Mouse (Mus musculus): ENCODE measurements at regions not wholly inside any gene's neighbourhood (a gene's known extent, or its start where the extent isn't known, plus 50 kb on each side); places are given as distances from the start of the nearest gene placed in this dataset.
A peak's percentile ranks its signal among the peaks of the same experiment; 100 is the strongest.

DNA sequence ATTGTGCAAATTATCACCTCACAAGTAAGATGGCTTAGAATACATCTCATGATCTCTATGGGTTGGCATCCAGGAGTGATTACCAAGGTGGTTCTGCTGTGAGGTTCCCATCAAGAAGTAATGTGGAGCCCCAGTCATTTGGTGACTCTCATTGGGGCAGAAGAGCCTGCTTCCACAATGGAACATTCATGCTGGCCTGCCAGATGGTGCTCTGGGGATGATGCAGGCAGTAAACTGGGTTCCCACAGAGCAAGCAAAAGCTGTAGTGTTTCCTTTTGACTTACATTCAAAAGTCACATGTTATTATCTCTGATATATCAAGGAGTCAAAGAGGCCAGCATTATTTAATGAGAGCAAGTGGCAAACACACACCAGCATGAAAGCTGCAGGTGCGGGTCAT is 360.4 kb downstream of the Pik3r1 start:
- Histone ChIP-seq H3K9ac (replicated peaks; ENCODE audit: low read length, poor library complexity, severe bottlenecking) (no peak overlapping the region), H3K27me3 (ENCODE audit: insufficient read depth, low read length) (no peaks in the 10 kb centered on the region), H3K4me1 (ENCODE audit: insufficient read depth, low read length) (no peaks in the 10 kb centered on the region), H3K36me3 (ENCODE audit: insufficient read depth, low read length) (no peaks in the 10 kb centered on the region), H3K4me3 (ENCODE audit: low read depth, low read length) (no peak overlapping the region), H3K9me3 (ENCODE audit: low read length) (no peaks in the 10 kb centered on the region), H3K27ac (ENCODE audit: low read depth, low read length) (no peak overlapping the region), H3K4me2 (ENCODE audit: low read depth, low read length, poor library complexity, severe bottlenecking) (no peak overlapping the region)
- ATAC-seq (ENCODE audit: low FRiP score): no peak
- peak; percentile 24 for DNase-seq (ENCODE audit: low spot score)
- no peak for TF ChIP-seq CTCF (IDR thresholded peaks at IDR 0.05)
- WGBS: 100% methylated on average over 1 of the region's 1 CpGs

DNA sequence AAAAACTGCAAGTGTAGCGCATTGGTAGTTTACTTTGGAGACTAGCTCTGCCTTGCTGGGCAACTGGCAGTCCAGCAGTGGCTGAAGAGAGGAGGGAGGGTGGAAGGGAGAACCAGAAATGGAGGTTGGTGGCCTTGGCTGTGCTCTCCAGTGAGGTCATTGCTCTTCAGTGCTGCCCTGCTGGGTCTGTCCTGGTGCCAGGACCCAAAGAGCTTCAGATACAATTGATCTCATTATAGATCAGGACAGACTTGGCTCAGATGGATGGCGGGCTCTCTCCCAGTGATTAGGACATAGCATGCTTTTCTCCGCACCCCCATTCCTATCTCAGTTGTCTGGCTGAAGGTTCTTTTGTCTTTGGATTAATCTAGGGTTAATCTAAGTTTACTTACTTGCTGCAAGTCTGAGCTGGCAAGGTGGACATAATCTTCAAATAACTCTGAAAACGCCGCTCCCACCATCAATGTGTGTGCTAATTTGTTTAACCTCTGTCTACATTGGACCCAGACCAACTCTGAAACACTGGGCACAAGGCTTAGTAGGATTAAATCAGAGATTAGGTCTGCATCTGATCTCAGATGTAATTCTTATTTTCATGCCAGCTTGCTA is 394.3 kb downstream of the Pik3r1 start:
- WGBS: 67% methylated on average over 5 of the region's 5 CpGs
- Histone ChIP-seq H3K9me3 (ENCODE audit: low read length) (no peaks in the 10 kb centered on the region), H3K4me2 (ENCODE audit: low read depth, low read length, poor library complexity, severe bottlenecking) (no peak overlapping the region), H3K4me3 (ENCODE audit: low read depth, low read length) (no peak overlapping the region), H3K36me3 (ENCODE audit: insufficient read depth, low read length) (no peaks in the 10 kb centered on the region), H3K4me1 (ENCODE audit: insufficient read depth, low read length) (no peaks in the 10 kb centered on the region), H3K27me3 (ENCODE audit: insufficient read depth, low read length) (no peaks in the 10 kb centered on the region), H3K27ac (ENCODE audit: low read depth, low read length) (no peak overlapping the region), H3K9ac (replicated peaks; ENCODE audit: low read length, poor library complexity, severe bottlenecking) (no peak overlapping the region)
- peak; percentile 2 for DNase-seq (ENCODE audit: low spot score)
- no peak for TF ChIP-seq CTCF (IDR thresholded peaks at IDR 0.05)
- no peak for ATAC-seq (ENCODE audit: low FRiP score)

DNA sequence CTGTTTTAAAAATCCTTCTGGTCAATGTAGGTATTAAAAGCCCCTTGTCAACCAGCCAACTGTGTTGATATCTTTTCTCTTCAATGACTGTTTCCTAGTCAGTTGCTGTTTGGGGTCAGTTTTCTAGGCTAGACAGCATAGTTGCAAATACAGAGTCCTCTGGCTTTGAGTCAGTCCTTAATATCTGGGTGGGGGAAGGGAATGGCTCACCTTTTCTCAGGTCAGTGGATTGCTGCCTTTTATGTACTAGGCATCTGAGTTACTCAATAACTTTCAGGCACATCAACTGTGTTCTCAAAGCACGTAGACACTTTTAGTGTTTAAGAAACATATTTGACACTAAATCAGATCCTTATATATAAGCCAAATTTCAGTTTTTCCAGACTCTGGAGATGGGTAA is 396.1 kb downstream of the Pik3r1 start:
- H3K4me3 ChIP-seq (ENCODE audit: low read depth, low read length): no peak overlapping the region
- no peak overlapping the region for H3K4me2 ChIP-seq (ENCODE audit: low read depth, low read length, poor library complexity, severe bottlenecking)
- no peaks in the 10 kb centered on the region for H3K27me3 ChIP-seq (ENCODE audit: insufficient read depth, low read length)
- H3K36me3 ChIP-seq (ENCODE audit: insufficient read depth, low read length): no peaks in the 10 kb centered on the region
- DNase-seq (ENCODE audit: low spot score): no peak
- H3K9me3 ChIP-seq (ENCODE audit: low read length): no peaks in the 10 kb centered on the region
- no peak overlapping the region for H3K9ac ChIP-seq (replicated peaks; ENCODE audit: low read length, poor library complexity, severe bottlenecking)
- ATAC-seq (ENCODE audit: low FRiP score): no peak
- H3K4me1 ChIP-seq (ENCODE audit: insufficient read depth, low read length): no peaks in the 10 kb centered on the region
- WGBS: 98% methylated on average over 1 of the region's 1 CpGs
- H3K27ac ChIP-seq (ENCODE audit: low read depth, low read length): no peak overlapping the region
- no peak for TF ChIP-seq CTCF (IDR thresholded peaks at IDR 0.05)

DNA sequence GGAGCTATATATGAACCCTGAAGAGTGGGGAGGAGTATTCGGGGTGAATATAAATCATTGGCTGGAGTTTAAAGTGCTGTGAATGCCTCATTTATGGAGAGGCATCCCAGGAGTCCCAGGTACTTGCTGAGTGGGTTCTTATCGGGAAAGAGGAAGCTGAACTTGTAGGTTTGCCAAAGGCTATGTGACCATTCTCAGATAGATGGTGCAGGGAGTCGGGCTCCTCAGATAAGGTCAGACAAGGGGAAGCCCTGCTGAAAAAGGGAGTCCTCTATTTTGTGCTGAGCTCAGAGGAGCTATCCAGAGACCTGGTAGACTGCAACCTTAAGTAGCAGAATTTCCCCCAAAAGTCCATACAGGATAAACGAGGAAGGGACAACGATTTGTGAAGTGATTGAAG is 399.8 kb downstream of the Pik3r1 start:
- Histone ChIP-seq H3K4me2 (ENCODE audit: low read depth, low read length, poor library complexity, severe bottlenecking) (no peak overlapping the region), H3K36me3 (ENCODE audit: insufficient read depth, low read length) (no peaks in the 10 kb centered on the region), H3K4me3 (ENCODE audit: low read depth, low read length) (no peak overlapping the region), H3K27me3 (ENCODE audit: insufficient read depth, low read length) (no peaks in the 10 kb centered on the region), H3K4me1 (ENCODE audit: insufficient read depth, low read length) (no peaks in the 10 kb centered on the region), H3K27ac (ENCODE audit: low read depth, low read length) (no peak overlapping the region), H3K9me3 (ENCODE audit: low read length) (no peaks in the 10 kb centered on the region), H3K9ac (replicated peaks; ENCODE audit: low read length, poor library complexity, severe bottlenecking) (no peak overlapping the region)
- ATAC-seq (ENCODE audit: low FRiP score) (no peak), DNase-seq (ENCODE audit: low spot score) (no peak)
- TF ChIP-seq CTCF (IDR thresholded peaks at IDR 0.05): no peak
- WGBS: 84% methylated on average over 5 of the region's 5 CpGs

DNA sequence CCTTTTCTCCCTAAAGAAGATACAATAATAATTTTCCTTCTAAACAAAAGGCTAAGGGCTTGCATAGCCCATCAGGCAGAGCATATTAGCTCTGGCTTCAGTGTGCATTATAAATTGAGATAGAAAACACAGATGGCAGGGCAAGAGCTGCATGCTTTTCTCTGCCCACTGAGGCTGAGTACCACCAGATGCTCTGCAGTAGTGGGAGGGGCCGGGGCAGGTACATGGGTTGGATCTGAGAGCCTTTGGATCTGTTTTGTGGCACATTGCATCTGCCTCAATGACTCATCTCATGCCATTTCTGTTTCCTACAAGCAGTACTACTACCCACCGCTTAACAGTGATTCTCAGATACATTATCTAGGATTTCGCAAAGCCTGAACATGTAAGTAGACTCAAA is 412.7 kb downstream of the Pik3r1 start:
- Histone ChIP-seq H3K27me3 (ENCODE audit: insufficient read depth, low read length) (no peaks in the 10 kb centered on the region), H3K9me3 (ENCODE audit: low read length) (no peaks in the 10 kb centered on the region), H3K27ac (ENCODE audit: low read depth, low read length) (no peak overlapping the region), H3K9ac (replicated peaks; ENCODE audit: low read length, poor library complexity, severe bottlenecking) (no peak overlapping the region), H3K4me1 (ENCODE audit: insufficient read depth, low read length) (no peaks in the 10 kb centered on the region), H3K4me2 (ENCODE audit: low read depth, low read length, poor library complexity, severe bottlenecking) (no peak overlapping the region), H3K4me3 (ENCODE audit: low read depth, low read length) (no peak overlapping the region), H3K36me3 (ENCODE audit: insufficient read depth, low read length) (no peaks in the 10 kb centered on the region)
- TF ChIP-seq CTCF (IDR thresholded peaks at IDR 0.05): no peak
- WGBS: 93% methylated on average over 3 of the region's 3 CpGs
- no peak for ATAC-seq (ENCODE audit: low FRiP score)
- no peak for DNase-seq (ENCODE audit: low spot score)

DNA sequence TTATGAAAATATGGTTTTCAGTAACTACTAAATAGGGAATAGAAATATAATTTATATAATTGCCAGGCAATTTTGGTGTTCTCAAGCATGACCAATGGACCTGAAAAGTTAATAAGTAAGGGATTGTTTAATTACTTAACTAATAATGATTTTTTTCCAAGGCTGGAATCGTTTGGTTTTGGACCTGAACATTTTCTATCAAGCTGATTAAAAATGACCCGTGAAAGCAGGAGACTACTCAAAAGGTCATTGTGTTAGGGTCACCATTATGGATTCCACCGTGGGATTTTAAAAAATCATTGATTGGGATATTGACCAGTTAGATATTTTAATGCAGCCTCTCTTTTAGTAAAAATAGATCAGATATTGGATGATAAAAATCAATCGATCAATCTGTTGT is 416.9 kb downstream of the Pik3r1 start:
- ATAC-seq (ENCODE audit: low FRiP score): no peak
- H3K27me3 ChIP-seq (ENCODE audit: insufficient read depth, low read length): no peaks in the 10 kb centered on the region

More for the DNA sequence above, 416.9 kb downstream of the Pik3r1 start:
- Histone ChIP-seq H3K4me3 (ENCODE audit: low read depth, low read length) (no peak overlapping the region), H3K4me1 (ENCODE audit: insufficient read depth, low read length) (no peaks in the 10 kb centered on the region), H3K9me3 (ENCODE audit: low read length) (no peaks in the 10 kb centered on the region), H3K27ac (ENCODE audit: low read depth, low read length) (no peak overlapping the region), H3K4me2 (ENCODE audit: low read depth, low read length, poor library complexity, severe bottlenecking) (no peak overlapping the region), H3K9ac (replicated peaks; ENCODE audit: low read length, poor library complexity, severe bottlenecking) (no peak overlapping the region), H3K36me3 (ENCODE audit: insufficient read depth, low read length) (no peaks in the 10 kb centered on the region)
- TF ChIP-seq CTCF (IDR thresholded peaks at IDR 0.05): no peak
- no peak for DNase-seq (ENCODE audit: low spot score)
- 90% methylated on average over 4 of the region's 4 CpGs for WGBS

Data from midbrain, postnatal 0 days (tissue).